Mouse (Mus musculus): ENCODE results near the gene Mov10l1. TPM values are rescaled to one million over a fixed set of nuclear protein-coding genes. Genes with fewer than 3 reads are reported as not detected.

Mov10l1 gene
- polyA plus RNA-seq, 1 experiment from 2014 or later = 0.11 TPM

DNA sequence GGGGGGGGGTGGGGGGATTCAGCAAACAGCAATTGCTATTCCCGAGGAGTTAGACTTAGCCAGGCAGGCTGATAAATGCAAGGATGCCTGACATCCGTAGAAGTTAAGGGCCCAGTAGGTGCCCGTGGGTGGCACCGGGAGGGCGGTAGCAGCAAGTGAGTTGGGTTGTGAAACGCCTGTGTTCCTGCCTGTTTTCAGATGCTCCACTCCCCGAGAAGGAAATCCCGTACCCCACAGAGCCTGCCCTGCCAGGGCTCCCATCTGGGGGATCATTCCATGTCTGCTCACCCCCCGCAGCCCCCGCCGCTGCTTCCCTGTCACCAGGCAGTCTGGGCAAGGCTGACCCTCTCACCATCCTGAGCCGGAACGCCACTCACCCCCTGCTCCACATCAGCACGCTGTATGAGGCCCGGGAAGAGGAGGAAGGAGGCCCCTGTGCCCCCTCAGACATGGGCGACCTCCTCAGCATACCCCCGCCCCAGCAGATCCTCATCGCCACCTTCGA is 86.7 kb downstream of the Mov10l1 start:
- peaks cover 32% of the 10 kb centered on the region for H3K4me1 ChIP-seq
- H3K36me3 ChIP-seq = no peaks in the 10 kb centered on the region
- H3K9me3 ChIP-seq (replicated peaks) = no peaks in the 10 kb centered on the region
- no peak overlapping the region for H3K4me3 ChIP-seq
- H3K27ac ChIP-seq = 0 out of 2 replicates have a peak overlapping the region, but pooled peaks have one; percentile 19
- WGBS = 83% methylated on average over 19 of the region's 19 CpGs
- no peak for DNase-seq (ENCODE audit: low spot score)
- peaks cover 65% of the 10 kb centered on the region for H3K27me3 ChIP-seq (ENCODE audit: low read depth, poor library complexity, severe bottlenecking)

DNA sequence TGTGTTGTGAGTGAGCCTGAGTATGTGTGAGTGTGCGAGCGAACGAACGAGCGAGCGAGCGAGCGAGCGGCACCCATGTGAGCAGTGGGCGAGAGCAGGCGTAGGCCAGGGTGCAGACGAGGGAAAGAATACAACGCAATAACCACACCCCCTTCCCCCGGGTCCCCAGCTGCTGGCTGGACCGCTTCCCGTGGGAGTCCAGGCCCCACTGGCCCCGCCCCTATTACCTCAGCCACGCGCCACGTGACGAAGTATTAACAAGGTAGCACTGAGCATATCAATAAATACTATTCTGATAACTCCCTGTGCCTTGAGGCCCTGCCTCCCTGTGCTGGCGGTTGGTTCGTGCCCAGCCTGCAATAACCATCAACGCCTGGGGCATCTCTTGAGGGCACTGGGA is 87.9 kb downstream of the Mov10l1 start:
- H3K36me3 ChIP-seq = no peaks in the 10 kb centered on the region
- H3K27ac ChIP-seq = no peak overlapping the region
- peaks cover 53% of the 10 kb centered on the region for H3K27me3 ChIP-seq (ENCODE audit: low read depth, poor library complexity, severe bottlenecking)
- H3K4me3 ChIP-seq = no peak overlapping the region
- H3K4me1 ChIP-seq = peaks cover 44% of the 10 kb centered on the region
- no peak for DNase-seq (ENCODE audit: low spot score)
- no peaks in the 10 kb centered on the region for H3K9me3 ChIP-seq (replicated peaks)
- 77% methylated on average over 24 of the region's 24 CpGs for WGBS

- no peak for DNase-seq (ENCODE audit: low spot score)
- Histone ChIP-seq H3K4me1 (peaks cover 58% of the 10 kb centered on the region), H3K27me3 (ENCODE audit: low read depth, poor library complexity, severe bottlenecking) (peaks cover 18% of the 10 kb centered on the region), H3K36me3 (peaks cover 4% of the 10 kb centered on the region; the same call in 1 of the 2 replicates), H3K9me3 (replicated peaks) (no peaks in the 10 kb centered on the region), H3K27ac (peak overlapping the region; percentile 95; the same call in 1 of the 2 replicates), H3K4me3 (peak overlapping the region; percentile 89)
- 62% methylated on average over 10 of the region's 10 CpGs for WGBS
These were observed 91.4 kb downstream of the Mov10l1 start for GRCm38 (mm10) chr15:89073993-89074603.

DNA sequence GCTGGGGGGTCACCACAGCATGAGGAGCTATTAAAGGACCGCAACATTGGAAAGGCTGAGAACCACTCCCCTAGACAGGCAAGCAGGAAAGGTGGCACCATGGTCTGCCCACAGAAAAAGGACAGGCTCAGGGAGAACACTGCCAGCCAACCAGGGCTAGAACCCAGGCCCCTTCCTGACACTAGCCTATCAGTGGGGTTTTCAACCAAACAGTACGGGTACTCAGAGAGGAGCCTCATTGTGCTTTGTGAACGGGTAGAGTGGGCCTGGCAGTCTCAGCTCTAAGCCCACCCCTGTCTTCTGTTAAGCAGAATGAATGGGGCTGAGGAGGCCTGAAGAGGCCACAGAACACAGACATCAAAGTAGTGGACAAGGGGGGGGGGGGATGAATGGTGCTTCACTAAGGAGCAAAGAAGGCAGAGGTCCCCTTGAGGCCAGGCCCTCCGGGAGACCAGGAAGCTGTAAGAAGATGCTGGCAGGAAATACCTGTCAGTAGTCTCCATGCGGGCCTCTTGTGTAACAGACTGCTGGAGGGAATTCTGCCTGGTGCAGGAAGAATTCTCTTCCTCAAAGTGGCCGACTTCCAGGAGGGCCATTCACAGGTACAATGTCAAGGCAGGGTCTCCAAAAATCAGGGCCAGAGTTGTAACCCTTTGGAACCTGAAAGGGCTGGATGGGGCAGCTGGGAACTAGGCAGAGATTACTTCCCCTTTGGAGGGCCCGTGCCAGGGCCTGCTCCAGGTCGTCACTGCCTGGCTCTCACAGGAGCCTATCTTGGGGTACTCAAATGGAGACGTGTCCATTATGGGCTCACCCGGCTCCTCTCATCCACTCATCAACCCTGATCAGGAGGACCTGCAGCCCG is 92.1 kb downstream of the Mov10l1 start, which contains the start of gene Trabd:
TSS of gene Trabd (plus strand) at position 512 of the 865 bp plus-strand sequence.
- Histone ChIP-seq H3K9me3 (replicated peaks) (no peaks in the 10 kb centered on the region), H3K4me1 (peaks cover 58% of the 10 kb centered on the region), H3K27me3 (ENCODE audit: low read depth, poor library complexity, severe bottlenecking) (peaks cover 11% of the 10 kb centered on the region), H3K36me3 (peaks cover 11% of the 10 kb centered on the region; the same call in 1 of the 2 replicates), H3K4me3 (peak within 1 kb of the TSS; percentile 89), H3K27ac (peak within 1 kb of the TSS; percentile 95)
- DNase-seq (ENCODE audit: low spot score) = no peak
- WGBS = 25% methylated on average over 11 of the region's 11 CpGs

DNA sequence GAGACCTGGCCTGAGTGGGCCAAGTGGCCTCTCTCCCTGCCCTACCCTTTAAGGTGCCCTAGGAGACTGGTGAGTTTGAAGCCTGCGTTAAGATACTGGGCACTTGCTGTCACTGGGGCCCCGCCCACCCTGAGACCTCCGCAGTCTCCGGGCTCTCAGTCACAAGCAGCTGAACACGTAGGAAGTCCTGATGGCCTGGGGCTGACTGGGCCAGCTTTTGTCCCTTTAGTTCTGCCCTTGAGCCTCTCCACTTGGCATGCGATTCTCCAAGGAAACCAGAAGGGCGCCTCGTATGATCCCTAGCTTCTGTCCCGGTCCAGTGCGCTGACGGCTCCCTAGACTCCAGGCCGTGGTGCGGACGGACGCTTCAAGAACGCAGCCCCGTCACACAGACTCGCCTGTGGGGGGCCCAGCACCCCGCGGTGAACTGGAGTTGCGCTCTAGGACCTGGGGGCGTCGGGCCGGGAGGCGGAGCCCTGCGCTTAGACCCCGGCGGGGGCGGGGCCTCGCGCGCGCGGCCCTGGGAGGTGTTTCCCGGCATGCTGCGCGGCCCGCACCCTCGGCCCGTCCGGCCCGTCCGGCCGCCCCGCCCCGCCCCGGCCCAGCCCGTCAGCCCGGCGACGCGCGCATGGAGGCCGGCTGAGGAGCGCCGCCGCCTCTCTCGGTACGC is 92.9 kb downstream of the Mov10l1 start:
- Histone ChIP-seq H3K27me3 (ENCODE audit: low read depth, poor library complexity, severe bottlenecking) (peaks cover 3% of the 10 kb centered on the region; the same call in 1 of the 2 replicates), H3K9me3 (replicated peaks) (no peaks in the 10 kb centered on the region), H3K4me3 (peak overlapping the region; percentile 89), H3K27ac (peak overlapping the region; percentile 95), H3K36me3 (peaks cover 17% of the 10 kb centered on the region; the same call in 1 of the 2 replicates), H3K4me1 (peaks cover 58% of the 10 kb centered on the region)
- peak; percentile 93 for DNase-seq (ENCODE audit: low spot score)
- under 1% methylated on average over 59 of the region's 59 CpGs for WGBS

DNA sequence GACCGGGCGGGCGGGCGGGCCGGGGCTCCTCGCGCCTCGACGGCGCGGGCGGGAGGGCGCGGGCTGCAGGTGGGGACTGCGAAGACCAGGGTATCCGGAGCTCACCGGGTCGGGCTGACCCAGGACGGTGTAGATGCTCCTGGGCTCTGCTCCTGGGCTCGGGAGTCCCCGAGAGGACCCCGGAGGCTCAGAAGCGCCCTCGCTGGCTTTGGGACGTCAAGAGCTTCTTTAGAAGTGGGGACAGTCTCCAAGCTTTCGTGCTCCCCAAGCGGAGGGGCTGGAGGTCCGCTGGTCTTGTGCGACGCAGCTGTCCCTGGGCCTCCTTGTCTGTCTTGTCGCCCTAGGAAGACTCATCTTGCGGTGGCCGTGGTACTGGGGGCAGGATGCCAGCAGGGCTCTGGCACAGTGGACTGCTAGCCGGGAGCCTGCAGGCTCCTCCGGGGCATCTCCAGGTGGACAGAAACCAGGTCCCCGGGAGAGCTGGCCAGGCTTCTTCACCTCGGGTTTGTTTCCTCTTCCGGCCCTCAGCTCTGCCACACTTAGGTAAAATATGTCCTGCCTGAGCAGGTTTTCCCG is 93.5 kb downstream of the Mov10l1 start:
- DNase-seq (ENCODE audit: low spot score) = no peak
- Histone ChIP-seq H3K4me3 (peak overlapping the region; percentile 89), H3K4me1 (peaks cover 58% of the 10 kb centered on the region), H3K27me3 (ENCODE audit: low read depth, poor library complexity, severe bottlenecking) (no peaks in the 10 kb centered on the region), H3K9me3 (replicated peaks) (no peaks in the 10 kb centered on the region), H3K27ac (peak overlapping the region; percentile 95), H3K36me3 (peaks cover 23% of the 10 kb centered on the region)
- under 1% methylated on average over 36 of the region's 39 CpGs for WGBS

GRCm38 (mm10) chr15:89078208-89078836 is 95.6 kb downstream of the Mov10l1 start:
- H3K27me3 ChIP-seq (ENCODE audit: low read depth, poor library complexity, severe bottlenecking) = no peaks in the 10 kb centered on the region
- no peaks in the 10 kb centered on the region for H3K9me3 ChIP-seq (replicated peaks)
- 52% methylated on average over 9 of the region's 9 CpGs for WGBS
- peak; percentile 46 for DNase-seq (ENCODE audit: low spot score)
- H3K27ac ChIP-seq = peak overlapping the region; percentile 63
- peaks cover 54% of the 10 kb centered on the region for H3K4me1 ChIP-seq
- H3K36me3 ChIP-seq = peaks cover 44% of the 10 kb centered on the region
- H3K4me3 ChIP-seq = peak overlapping the region; percentile 16; the same call in 1 of the 2 replicates

DNA sequence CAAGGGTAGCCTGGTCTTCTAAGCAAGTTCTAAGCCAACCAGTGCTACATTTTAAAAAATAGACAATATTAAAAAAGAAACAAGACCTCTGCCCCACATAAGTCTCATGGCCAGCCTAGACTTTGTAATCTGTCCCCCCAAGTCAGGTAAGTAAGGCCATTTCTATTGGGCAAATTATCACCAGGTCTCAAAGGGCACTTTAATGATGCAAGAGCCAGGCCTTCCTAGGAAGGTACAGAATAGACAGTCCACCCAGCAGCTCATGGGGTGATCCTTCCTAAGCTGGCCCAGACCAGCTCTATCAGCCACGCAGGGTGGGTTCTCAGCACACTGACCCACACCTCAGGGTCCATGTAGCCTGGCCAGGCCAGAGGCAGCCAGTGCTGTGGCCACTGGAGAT is 101.2 kb downstream of the Mov10l1 start:
- H3K27me3 ChIP-seq (ENCODE audit: low read depth, poor library complexity, severe bottlenecking) = no peaks in the 10 kb centered on the region
- H3K27ac ChIP-seq = no peak overlapping the region
- 90% methylated on average over 1 of the region's 1 CpGs for WGBS
- H3K4me3 ChIP-seq = no peak overlapping the region
- H3K9me3 ChIP-seq (replicated peaks) = no peaks in the 10 kb centered on the region
- peaks cover 11% of the 10 kb centered on the region for H3K4me1 ChIP-seq
- DNase-seq (ENCODE audit: low spot score) = no peak
- H3K36me3 ChIP-seq = peaks cover 82% of the 10 kb centered on the region

DNA sequence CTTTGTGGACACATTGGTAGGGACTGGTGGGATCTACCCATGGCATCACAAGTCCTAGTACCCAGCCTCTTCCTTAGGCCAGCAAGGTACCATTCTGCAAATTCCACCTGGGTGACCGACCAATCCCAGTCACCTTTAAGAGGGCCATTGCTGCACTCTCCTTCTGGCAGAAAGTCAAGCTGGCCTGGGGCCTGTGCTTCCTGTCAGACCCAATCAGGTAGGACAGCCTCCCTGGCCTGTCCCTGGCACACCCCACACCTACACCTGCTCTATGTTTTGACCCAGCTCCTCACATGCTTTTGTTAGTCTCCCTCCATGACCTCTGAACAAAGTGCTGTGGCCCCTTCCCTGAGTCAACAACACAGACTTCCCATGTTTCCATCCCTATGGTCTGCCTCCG is 102.1 kb downstream of the Mov10l1 start:
- no peak overlapping the region for H3K27ac ChIP-seq
- H3K27me3 ChIP-seq (ENCODE audit: low read depth, poor library complexity, severe bottlenecking) = no peaks in the 10 kb centered on the region
- DNase-seq (ENCODE audit: low spot score) = no peak
- H3K4me1 ChIP-seq = peaks cover 16% of the 10 kb centered on the region
- no peaks in the 10 kb centered on the region for H3K9me3 ChIP-seq (replicated peaks)
- H3K4me3 ChIP-seq = no peak overlapping the region
- H3K36me3 ChIP-seq = peaks cover 74% of the 10 kb centered on the region
- WGBS = 90% methylated on average over 2 of the region's 2 CpGs

GRCm38 (mm10) chr15:89088607-89089247 is 106.0 kb downstream of the Mov10l1 start, which contains the start of gene Selenoo:
Selenoo (plus strand) TSS chr15:89089084.
- WGBS = 3% methylated on average over 38 of the region's 38 CpGs
- peak; percentile 92 for DNase-seq (ENCODE audit: low spot score)
- peak within 1 kb of the TSS; percentile 89 for H3K27ac ChIP-seq
- peaks cover 54% of the 10 kb centered on the region for H3K36me3 ChIP-seq
- peak within 1 kb of the TSS; percentile 92 for H3K4me3 ChIP-seq
- no peaks in the 10 kb centered on the region for H3K9me3 ChIP-seq (replicated peaks)
- no peaks in the 10 kb centered on the region for H3K27me3 ChIP-seq (ENCODE audit: low read depth, poor library complexity, severe bottlenecking)
- peaks cover 26% of the 10 kb centered on the region for H3K4me1 ChIP-seq

GRCm38 (mm10) chr15:89089248-89090051 is 106.7 kb downstream of the Mov10l1 start:
- H3K36me3 ChIP-seq = peaks cover 54% of the 10 kb centered on the region
- H3K27ac ChIP-seq = peak overlapping the region; percentile 89
- 4% methylated on average over 68 of the region's 68 CpGs for WGBS
- H3K9me3 ChIP-seq (replicated peaks) = no peaks in the 10 kb centered on the region
- no peaks in the 10 kb centered on the region for H3K27me3 ChIP-seq (ENCODE audit: low read depth, poor library complexity, severe bottlenecking)
- peaks cover 26% of the 10 kb centered on the region for H3K4me1 ChIP-seq
- peak overlapping the region; percentile 92 for H3K4me3 ChIP-seq
- DNase-seq (ENCODE audit: low spot score) = no peak

Measured in limb, embryonic 10.5 days (tissue).